Mouse (Mus musculus): ENCODE data around the gene Gm49601.

DNA sequence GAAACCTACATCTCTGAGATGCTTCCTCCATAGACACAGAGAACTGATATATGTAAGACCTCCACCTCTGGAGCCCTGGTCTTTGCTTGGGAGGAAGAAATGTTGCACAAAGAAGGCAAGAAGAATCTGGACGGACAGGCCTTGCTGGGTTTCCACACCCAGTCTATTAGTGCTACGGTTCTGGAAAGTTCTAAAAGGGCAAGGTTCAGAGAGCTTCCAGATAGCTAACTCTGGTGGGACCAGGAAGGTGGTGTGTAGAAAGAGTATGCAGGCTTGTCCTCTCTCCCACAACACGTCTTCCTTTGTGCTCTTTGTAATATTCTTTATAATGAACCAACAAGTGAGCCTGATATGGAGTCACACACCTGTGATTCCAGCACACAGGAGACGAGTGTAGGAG, 32.4 kb upstream of the Gm49601 start:
- TF ChIP-seq CTCF (conservative IDR thresholded peaks at IDR 0.05; ENCODE audit: low read length) (no peak), POU5F1 (IDR thresholded peaks at IDR 0.05; ENCODE audit: borderline replicate concordance, low read length) (no peak), NANOG (IDR thresholded peaks at IDR 0.05; ENCODE audit: borderline replicate concordance, low read length) (no peak)

Data from E14TG2a.4 (cell line).